8 mouse cellular contexts compared by ENCODE assay signal in genomic region chr17:23742210-23742793, GRCm38 (mm10). TPM values are rescaled to one million over a fixed set of nuclear protein-coding genes. Genes with fewer than 3 reads are reported as not detected.
DNase-seq lines count a peak whose midpoint lies in the region; ATAC-seq and TF ChIP-seq lines count a peak whose summit lies in the region.

No protein-coding gene starts in this region.

- TF ChIP-seq CTCF in cortical plate, adult 2 months (IDR thresholded peaks at IDR 0.05; ENCODE audit: extremely low read depth, insufficient read depth, low read length), result no peak
- TF ChIP-seq CTCF in hindbrain, postnatal 0 days (IDR thresholded peaks at IDR 0.05; ENCODE audit: low read depth), result no peak

- peak overlapping the region; percentile 21; the same call in 1 of the 2 replicates for H3K4me3 ChIP-seq in cortical plate, adult 2 months (ENCODE audit: insufficient read depth, low read length)
- H3K4me3 ChIP-seq in hindbrain, postnatal 0 days (ENCODE audit: low read length), result peak overlapping the region; percentile 21
- peak overlapping the region; percentile 27 for H3K4me3 ChIP-seq in lung, embryonic 16.5 days (ENCODE audit: low read length)

- TF ChIP-seq POLR2A in cortical plate, adult 2 months (IDR thresholded peaks at IDR 0.05; ENCODE audit: extremely low read depth, insufficient read depth, low read length), result no peak

- no peak for ATAC-seq in hindbrain, postnatal 0 days
- ATAC-seq in lung, embryonic 16.5 days (ENCODE audit: low read depth), result no peak

- 0 out of 2 replicates have a peak overlapping the region, but pooled peaks have one; percentile 17 for H3K9ac ChIP-seq in hindbrain, postnatal 0 days (replicated peaks; ENCODE audit: low read length)
- H3K9ac ChIP-seq in lung, embryonic 16.5 days (ENCODE audit: low read length), result no peak overlapping the region

- intact Hi-C loops in gastrocnemius, postnatal 36 days (cut with DNase I), result loop anchor here (5.0 kb wide), 1 partner anchor 55 kb away; no protein-coding TSS in a partner anchor

- WGBS in hindbrain, postnatal 0 days, result 8% methylated on average over 44 of the region's 44 CpGs
- 6% methylated on average over 44 of the region's 44 CpGs for WGBS in lung, embryonic 16.5 days

- peak overlapping the region; percentile 36; the same call in 1 of the 2 replicates for H3K4me2 ChIP-seq in hindbrain, postnatal 0 days (ENCODE audit: low read depth, low read length)
- H3K4me2 ChIP-seq in lung, embryonic 16.5 days (ENCODE audit: low read depth, low read length), result peak overlapping the region; percentile 32

- DNase-seq in kidney, adult 18-20 months, result peak; percentile 44
- no peak for DNase-seq in kidney, adult 8-10 months
- peak; percentile 48 for DNase-seq in hindbrain, postnatal 0 days (ENCODE audit: low spot score)
- peak; percentile 73 for DNase-seq in splenic B cell, adult 2 months (ENCODE audit: low read depth, low spot score)
- no peak for DNase-seq in gastrocnemius, postnatal 36 days
- DNase-seq in Muller cell, postnatal 12 days (ENCODE audit: inconsistent ontology term), result no peak

- 0 out of 2 replicates have a peak, but pooled peaks cover 4% of the 10 kb centered on the region for H3K36me3 ChIP-seq in hindbrain, postnatal 0 days (ENCODE audit: insufficient read depth, low read length)
- H3K36me3 ChIP-seq in lung, embryonic 16.5 days (ENCODE audit: control insufficient read depth, insufficient read depth, low read length), result peaks cover 2% of the 10 kb centered on the region
- H3K36me3 ChIP-seq in splenic B cell, adult 2 months (ENCODE audit: control insufficient read depth, insufficient read depth, low read length, poor library complexity, severe bottlenecking), result no peaks in the 10 kb centered on the region

- peaks cover 2% of the 10 kb centered on the region; the same call in 1 of the 2 replicates for H3K4me1 ChIP-seq in cortical plate, adult 2 months (ENCODE audit: control insufficient read depth, insufficient read depth, low read length)
- peaks cover 40% of the 10 kb centered on the region for H3K4me1 ChIP-seq in hindbrain, postnatal 0 days (ENCODE audit: insufficient read depth, low read length)
- H3K4me1 ChIP-seq in lung, embryonic 16.5 days (replicated peaks; ENCODE audit: control insufficient read depth, insufficient read depth, low read length), result peaks cover 43% of the 10 kb centered on the region

- H3K27ac ChIP-seq in cortical plate, adult 2 months (ENCODE audit: insufficient read depth, low read length), result no peak overlapping the region
- no peak overlapping the region for H3K27ac ChIP-seq in hindbrain, postnatal 0 days
- H3K27ac ChIP-seq in lung, embryonic 16.5 days (ENCODE audit: low read length), result no peak overlapping the region

- H3K27me3 ChIP-seq in hindbrain, postnatal 0 days (ENCODE audit: insufficient read depth, low read length), result peaks cover 48% of the 10 kb centered on the region
- H3K27me3 ChIP-seq in lung, embryonic 16.5 days (ENCODE audit: control insufficient read depth, insufficient read depth, low read depth, low read length), result peaks cover 66% of the 10 kb centered on the region
- H3K27me3 ChIP-seq in splenic B cell, adult 2 months (ENCODE audit: control insufficient read depth, insufficient read depth, low read length, poor library complexity, severe bottlenecking), result no peaks in the 10 kb centered on the region

- no peaks in the 10 kb centered on the region for H3K9me3 ChIP-seq in hindbrain, postnatal 0 days (ENCODE audit: low read length)
- H3K9me3 ChIP-seq in lung, embryonic 16.5 days (ENCODE audit: control insufficient read depth, low read length), result no peaks in the 10 kb centered on the region

RNA-seq across cellular contexts. Expression of gene Paqr4, which starts 1.6 kb away (rescaled TPM):
- 61.8 and 65.7 TPM in 2 replicates for polyA plus RNA-seq in cortical plate, adult 2 months (2012; rRNA removed)
- 102 and 120 TPM in 2 replicates for total RNA-seq in hindbrain, postnatal 0 days (2014; rRNA removed)
- 69.4 and 72.1 TPM in 2 replicates for polyA plus RNA-seq in hindbrain, postnatal 0 days (2015; fragmentation: Nextera tagmentation; extraction: Ambion mirVana)
- 51.8 and 52.7 TPM in 2 replicates for polyA plus RNA-seq in lung, embryonic 16.5 days (2015; fragmentation: Nextera tagmentation; extraction: Ambion mirVana)
- 1 to 10 TPM; 3.6 to 4.0 TPM for total RNA-seq in gastrocnemius, postnatal 36 days (2021)

RNA-seq across cellular contexts. Expression of gene Kremen2, which starts 3.3 kb away (rescaled TPM):
- 0.85 and 0.96 TPM in 2 replicates for polyA plus RNA-seq in cortical plate, adult 2 months (2012; rRNA removed)
- 1.2 and 2.0 TPM in 2 replicates for total RNA-seq in hindbrain, postnatal 0 days (2014; rRNA removed)
- polyA plus RNA-seq in hindbrain, postnatal 0 days (2015; fragmentation: Nextera tagmentation; extraction: Ambion mirVana), result 1.1 and 1.4 TPM in 2 replicates
- polyA plus RNA-seq in lung, embryonic 16.5 days (2015; fragmentation: Nextera tagmentation; extraction: Ambion mirVana), result 0.25 and 0.83 TPM in 2 replicates
- total RNA-seq in gastrocnemius, postnatal 36 days (2021), result not detected

RNA-seq across cellular contexts. Expression of gene Pkmyt1, which starts 16.2 kb away (rescaled TPM):
- 10.3 and 10.6 TPM in 2 replicates for polyA plus RNA-seq in cortical plate, adult 2 months (2012; rRNA removed)
- 27.1 and 27.8 TPM in 2 replicates for total RNA-seq in hindbrain, postnatal 0 days (2014; rRNA removed)
- 19.5 and 20.1 TPM in 2 replicates for polyA plus RNA-seq in hindbrain, postnatal 0 days (2015; fragmentation: Nextera tagmentation; extraction: Ambion mirVana)
- polyA plus RNA-seq in lung, embryonic 16.5 days (2015; fragmentation: Nextera tagmentation; extraction: Ambion mirVana), result 58.2 and 58.8 TPM in 2 replicates
- under 1 TPM; 0.52 to 0.64 TPM for total RNA-seq in gastrocnemius, postnatal 36 days (2021)

RNA-seq across cellular contexts. Expression of gene 1520401A03Rik, which starts 19.7 kb away (rescaled TPM):
- 0.21 TPM in 2 replicates for polyA plus RNA-seq in cortical plate, adult 2 months (2012; rRNA removed)
- total RNA-seq in hindbrain, postnatal 0 days (2014; rRNA removed), result not detected in 2 replicates
- 0.19 and 0.26 TPM in 2 replicates for polyA plus RNA-seq in hindbrain, postnatal 0 days (2015; fragmentation: Nextera tagmentation; extraction: Ambion mirVana)
- polyA plus RNA-seq in lung, embryonic 16.5 days (2015; fragmentation: Nextera tagmentation; extraction: Ambion mirVana), result 0.14 TPM in 1 of 2 replicates, not detected in the other
- total RNA-seq in gastrocnemius, postnatal 36 days (2021), result not detected

RNA-seq across cellular contexts. Expression of gene Flywch1, which starts 29.1 kb away (rescaled TPM):
- polyA plus RNA-seq in cortical plate, adult 2 months (2012; rRNA removed), result 257 and 259 TPM in 2 replicates
- total RNA-seq in hindbrain, postnatal 0 days (2014; rRNA removed), result 230 and 258 TPM in 2 replicates
- 165 and 183 TPM in 2 replicates for polyA plus RNA-seq in hindbrain, postnatal 0 days (2015; fragmentation: Nextera tagmentation; extraction: Ambion mirVana)
- 61.3 and 65.2 TPM in 2 replicates for polyA plus RNA-seq in lung, embryonic 16.5 days (2015; fragmentation: Nextera tagmentation; extraction: Ambion mirVana)
- 10 to 100 TPM; 34.3 to 38.0 TPM for total RNA-seq in gastrocnemius, postnatal 36 days (2021)

Comparison
In these comparisons a context has a peak if more than half of its experiments do, and no peak if none do; other contexts are left out.
1. DNase-seq: peak in kidney, adult 18-20 months (single experiment), hindbrain, postnatal 0 days (single experiment) and splenic B cell, adult 2 months (single experiment); none in kidney, adult 8-10 months (0 of 2), gastrocnemius, postnatal 36 days (0 of 2) and Muller cell, postnatal 12 days (single experiment).
2. Peak in every context shown above with its lines, with median percentiles within 50 percentile points of each other: H3K4me3 ChIP-seq.